Mouse (Mus musculus) neural tube, embryonic 14.5 days (tissue): ENCODE measurements at regions not wholly inside any gene's neighbourhood (a gene's known extent, or its start where the extent isn't known, plus 50 kb on each side); places are given as distances from the start of the nearest gene placed in this dataset.

ENCODE experiments used
- ATAC-seq: fragments of 200-750 bp; cut with Nextera tagmentation; 2 replicates; pipeline ENCODE4 v1.8.0; 2017; ENCODE audit warnings: low read depth, mild to moderate bottlenecking, moderate TSS enrichment, moderate library complexity
- H3K27ac ChIP-seq: fragments of 300-500 bp; sonication (generic); 2 replicates; pipeline ENCODE4 v1.5.1; 2014; ENCODE audit warnings: low read depth, mild to moderate bottlenecking, control low read depth, low read length, moderate library complexity, mixed read lengths
- H3K27me3 ChIP-seq: fragments of 300-500 bp; sonication (generic); 2 replicates; pipeline ENCODE4 v1.6.1; 2014; ENCODE audit warnings: low read length; ENCODE audit not compliant: control insufficient read depth, insufficient read depth
- H3K36me3 ChIP-seq: fragments of 300-500 bp; sonication (generic); 2 replicates; pipeline ENCODE4 v1.6.1; 2014; ENCODE audit warnings: low read length, mixed read lengths; ENCODE audit not compliant: control insufficient read depth, insufficient read depth
- H3K4me1 ChIP-seq: fragments of 300-500 bp; sonication (generic); 2 replicates; pipeline ENCODE4 v1.6.1; 2014; ENCODE audit warnings: low read length; ENCODE audit not compliant: control insufficient read depth, insufficient read depth
- H3K4me2 ChIP-seq: fragments of 300-500 bp; sonication (generic); 2 replicates; pipeline ENCODE4 v1.6.1; 2014; ENCODE audit warnings: mild to moderate bottlenecking, low read depth, low read length, control low read depth
- H3K4me3 ChIP-seq: fragments of 300-500 bp; sonication (generic); 2 replicates; pipeline ENCODE4 v1.5.1; 2014; ENCODE audit warnings: low read depth, low read length, control low read depth, mixed read lengths
- H3K9ac ChIP-seq: fragments of 300-500 bp; sonication (generic); replicated peaks from 2 replicates; pipeline ENCODE4 v1.6.1; 2014; ENCODE audit warnings: low read depth, mild to moderate bottlenecking, control low read depth, low read length, mixed read lengths
- H3K9me3 ChIP-seq: fragments of 300-500 bp; sonication (generic); 2 replicates; pipeline ENCODE4 v1.6.1; 2016; ENCODE audit warnings: low read length; ENCODE audit not compliant: control insufficient read depth
- WGBS: fragments of 180-500 bp; shearing (Covaris S2); extraction: QIAGEN DNeasy Blood & Tissue Kit; methylation state at CpG from one replicate; pipeline ENCODE4 v1.1.7; 2014; 5-methylcytosine and 5-hydroxymethylcytosine counted together

DNA sequence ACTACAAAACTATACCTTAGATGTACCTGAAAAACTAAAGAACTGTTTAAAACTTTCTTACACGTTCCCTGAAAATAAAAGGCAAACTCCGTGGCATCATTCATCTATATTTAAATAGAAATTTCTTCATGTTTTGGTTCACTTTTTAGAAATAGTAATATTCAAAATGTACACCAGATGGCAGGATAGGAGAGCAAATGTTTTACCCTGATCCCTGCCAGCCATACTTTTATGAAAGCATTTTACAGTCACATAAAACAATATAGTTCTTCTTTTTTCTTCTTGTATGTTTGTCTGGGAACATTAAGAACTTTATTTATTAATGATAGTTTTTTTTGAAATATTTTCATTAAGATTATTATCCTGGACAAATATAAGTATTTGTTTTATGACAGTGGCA is 68.5 kb downstream of the 4921530L21Rik start:
- H3K27me3 ChIP-seq: no peaks in the 10 kb centered on the region
- H3K4me1 ChIP-seq: no peaks in the 10 kb centered on the region
- H3K27ac ChIP-seq: no peak overlapping the region
- 64% methylated on average over 2 of the region's 2 CpGs for WGBS
- no peak overlapping the region for H3K4me2 ChIP-seq
- no peaks in the 10 kb centered on the region for H3K36me3 ChIP-seq
- no peaks in the 10 kb centered on the region for H3K9me3 ChIP-seq
- no peak overlapping the region for H3K9ac ChIP-seq
- ATAC-seq: no peak
- H3K4me3 ChIP-seq: no peak overlapping the region

DNA sequence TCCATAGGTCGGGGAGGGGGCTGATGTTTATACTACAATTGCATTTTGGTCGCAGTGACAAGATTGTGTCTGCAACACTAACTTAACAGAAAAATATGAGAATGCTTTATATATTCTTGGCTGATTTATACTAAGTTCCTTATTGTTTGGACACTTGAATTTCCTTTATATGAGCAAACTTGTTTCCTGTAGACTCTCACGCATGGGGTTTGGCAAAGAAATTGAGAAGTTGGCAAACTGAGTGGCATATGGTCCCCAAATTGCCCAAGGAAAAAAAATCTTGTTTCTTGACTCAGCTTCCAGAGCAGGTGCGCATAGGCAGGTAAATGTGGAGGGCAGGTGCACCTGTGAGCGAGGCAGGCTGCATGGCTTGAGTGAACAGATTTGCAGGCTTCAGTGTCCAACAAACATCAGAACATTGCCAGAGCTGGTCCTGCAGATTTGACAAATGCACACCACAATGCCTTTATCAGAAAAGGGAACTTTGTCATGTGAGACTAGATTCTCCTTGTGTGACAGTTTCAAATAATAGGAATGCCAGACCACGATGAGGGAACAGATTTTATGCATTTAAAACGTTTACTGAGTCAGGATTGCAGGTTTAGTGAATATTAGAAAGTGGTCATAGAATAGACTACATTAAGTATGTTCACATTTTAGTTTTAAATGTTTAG is 75.1 kb downstream of the 4921530L21Rik start:
- no peak overlapping the region for H3K9ac ChIP-seq

DNA sequence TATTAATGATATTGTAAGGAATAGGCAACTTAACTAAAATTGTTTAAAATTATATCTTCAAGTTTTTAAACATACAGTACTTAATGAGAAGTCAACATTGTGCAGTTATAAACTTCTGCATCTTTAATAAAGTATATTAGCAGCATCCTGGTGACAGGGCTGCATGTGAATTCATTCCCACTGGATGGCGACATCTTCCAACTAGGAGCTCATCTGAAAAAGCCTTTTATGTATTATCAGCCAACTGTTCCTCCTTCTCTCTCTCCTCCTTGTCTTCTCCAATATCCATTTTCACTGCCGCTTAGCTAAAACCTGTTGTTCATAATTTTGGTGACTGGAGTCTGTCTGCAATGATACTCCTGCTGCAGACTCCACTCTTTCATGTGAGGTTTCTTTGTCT is 103.0 kb downstream of the 4921530L21Rik start:
- no peak; the same call in 1 of the 2 replicates for ATAC-seq
- H3K9me3 ChIP-seq: no peaks in the 10 kb centered on the region
- no peaks in the 10 kb centered on the region for H3K4me1 ChIP-seq

More for the DNA sequence above, 75.1 kb downstream of the 4921530L21Rik start:
- no peak overlapping the region for H3K27ac ChIP-seq
- no peaks in the 10 kb centered on the region for H3K36me3 ChIP-seq
- no peak overlapping the region for H3K4me2 ChIP-seq
- no peaks in the 10 kb centered on the region for H3K9me3 ChIP-seq
- no peaks in the 10 kb centered on the region for H3K27me3 ChIP-seq
- no peaks in the 10 kb centered on the region for H3K4me1 ChIP-seq
- no peak overlapping the region for H3K4me3 ChIP-seq
- ATAC-seq: no peak
- 71% methylated on average over 7 of the region's 7 CpGs for whole genome bisulfite sequencing

DNA sequence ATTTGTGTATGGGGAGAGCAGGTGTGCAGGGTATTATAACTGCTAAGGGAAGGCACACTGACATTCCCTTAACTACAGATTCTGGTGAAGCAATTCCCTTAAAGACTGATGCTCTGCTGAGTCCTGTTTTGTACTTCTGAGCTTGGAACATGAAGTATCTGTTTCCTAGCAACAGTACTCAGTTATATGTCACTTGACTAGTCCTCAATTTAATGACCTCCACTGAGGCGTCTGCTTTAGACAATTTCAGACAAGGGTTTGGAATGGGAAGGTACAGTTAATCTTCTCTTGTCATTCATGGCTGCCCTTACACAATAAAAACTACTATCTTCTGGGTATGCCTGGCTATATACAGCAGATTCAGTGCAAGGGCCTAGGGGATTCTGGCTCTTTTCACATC is 117.3 kb downstream of the 4921530L21Rik start:
- Histone ChIP-seq H3K9me3 (no peaks in the 10 kb centered on the region), H3K27me3 (no peaks in the 10 kb centered on the region), H3K4me3 (no peak overlapping the region), H3K9ac (no peak overlapping the region), H3K27ac (no peak overlapping the region), H3K4me2 (no peak overlapping the region), H3K4me1 (no peaks in the 10 kb centered on the region), H3K36me3 (no peaks in the 10 kb centered on the region)
- 10% methylated on average over 1 of the region's 1 CpGs for WGBS
- peak; percentile 54; the same call in 1 of the 2 replicates for ATAC-seq

More for the DNA sequence above, 103.0 kb downstream of the 4921530L21Rik start:
- H3K4me2 ChIP-seq: no peak overlapping the region
- no peak overlapping the region for H3K4me3 ChIP-seq
- no peak overlapping the region for H3K27ac ChIP-seq
- H3K36me3 ChIP-seq: no peaks in the 10 kb centered on the region
- no peak overlapping the region for H3K9ac ChIP-seq
- no peaks in the 10 kb centered on the region for H3K27me3 ChIP-seq
- WGBS: 64% methylated on average over 2 of the region's 2 CpGs

DNA sequence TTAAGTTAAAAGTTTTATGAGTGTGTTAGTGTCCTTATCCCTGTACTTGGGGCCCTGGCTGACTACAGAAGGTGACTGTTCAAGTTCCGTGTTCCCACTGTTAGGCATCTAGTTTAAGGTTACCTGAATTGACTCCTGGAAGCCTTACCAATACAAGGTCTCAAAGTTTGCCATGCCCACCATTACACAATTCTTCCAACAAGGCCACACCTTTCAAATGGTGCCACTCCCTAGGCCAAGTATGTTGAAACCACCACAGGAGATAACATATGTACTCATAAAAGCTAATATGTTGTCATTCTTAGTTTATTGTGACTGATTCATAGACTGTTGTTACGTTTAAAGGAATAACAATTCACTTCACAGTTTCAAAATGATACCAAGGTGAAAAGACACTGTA is 140.6 kb downstream of the 4921530L21Rik start:
- 89% methylated on average over 2 of the region's 2 CpGs for WGBS
- Histone ChIP-seq H3K9ac (no peak overlapping the region), H3K36me3 (no peaks in the 10 kb centered on the region), H3K27me3 (no peaks in the 10 kb centered on the region), H3K4me1 (no peaks in the 10 kb centered on the region), H3K4me2 (no peak overlapping the region), H3K4me3 (no peak overlapping the region), H3K27ac (no peak overlapping the region), H3K9me3 (no peaks in the 10 kb centered on the region)
- ATAC-seq: no peak
